Mouse (Mus musculus): ENCODE data around the gene Mau2.

DNA sequence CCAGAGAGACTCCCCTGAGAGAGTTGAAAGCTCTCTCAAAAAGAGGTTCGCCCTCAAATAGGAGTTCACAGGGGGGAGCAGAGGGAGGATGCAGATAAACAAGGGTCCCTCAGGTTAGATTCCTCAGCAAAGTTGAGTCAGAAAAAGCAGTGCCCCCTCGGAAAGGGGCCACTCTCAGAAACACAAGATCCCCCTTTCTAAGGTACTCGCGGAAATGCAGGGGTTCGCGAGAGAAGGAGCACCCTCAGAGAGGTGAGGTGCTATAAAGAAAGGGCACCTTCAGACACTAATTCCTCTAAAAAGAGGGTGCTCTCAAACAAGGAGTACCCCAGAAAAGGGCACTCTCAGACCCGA is 47.1 kb downstream of the Mau2 start:
- TF ChIP-seq CTCF (IDR thresholded peaks at IDR 0.05; ENCODE audit: control insufficient read depth, insufficient read depth, insufficient replicate concordance, low read depth, low read length) (no peak), POLR2A (IDR thresholded peaks at IDR 0.05; ENCODE audit: control insufficient read depth, low read depth, low read length) (no peak)
